Mouse (Mus musculus) layer of hippocampus, postnatal 14 days (tissue): ENCODE measurements at regions not wholly inside any gene's neighbourhood (a gene's known extent, or its start where the extent isn't known, plus 50 kb on each side); places are given as distances from the start of the nearest gene placed in this dataset.

Experiments used
- DNase-seq, 2 experiments: peaks; one replicate each; pipeline ENCODE4 v3.0.0; 2021 to 2022; ENCODE audit warnings: low spot score in 2 of 2, mixed read lengths in 1 of 2

DNA sequence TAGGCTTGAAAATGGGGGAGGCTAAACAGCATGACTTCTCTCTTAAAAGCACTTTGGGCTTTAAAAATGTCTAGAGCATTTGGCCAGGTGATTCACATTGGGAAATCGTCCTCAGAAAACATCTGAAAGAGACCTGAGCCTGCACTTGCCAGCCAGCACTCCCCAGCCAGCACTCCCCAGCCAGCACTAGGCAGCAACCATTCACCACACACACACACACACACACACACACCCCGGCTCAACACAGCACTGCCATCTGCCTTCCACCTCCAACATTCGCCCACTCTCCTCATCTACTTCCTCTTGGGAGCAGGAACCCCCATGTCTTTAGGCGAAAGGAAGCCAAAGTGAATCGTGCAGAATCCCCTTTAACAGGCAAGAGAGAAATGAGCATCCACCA is 85.4 kb downstream of the Atp23 start:
- peak; percentile 42 to 60 for DNase-seq

DNA sequence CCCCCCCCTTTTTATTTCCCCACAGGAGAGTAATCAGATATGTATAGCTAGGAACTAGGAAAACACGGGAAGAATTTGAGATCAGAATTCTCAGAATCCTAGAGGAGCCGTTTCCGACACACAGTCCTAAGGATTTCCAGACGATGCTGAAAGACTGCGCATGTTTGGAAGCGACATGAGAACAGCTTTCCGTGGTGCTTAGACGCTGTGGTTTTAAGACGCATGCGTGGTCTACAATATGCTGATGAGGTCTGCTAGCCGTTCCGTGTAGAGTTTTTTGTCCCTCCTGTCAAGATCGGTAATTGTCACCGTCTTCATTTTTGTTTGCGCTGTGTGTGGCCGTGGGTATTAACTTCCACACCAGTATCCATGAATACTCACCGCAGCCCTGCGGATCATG is 86.2 kb downstream of the Atp23 start:
- DNase-seq: no peak

DNA sequence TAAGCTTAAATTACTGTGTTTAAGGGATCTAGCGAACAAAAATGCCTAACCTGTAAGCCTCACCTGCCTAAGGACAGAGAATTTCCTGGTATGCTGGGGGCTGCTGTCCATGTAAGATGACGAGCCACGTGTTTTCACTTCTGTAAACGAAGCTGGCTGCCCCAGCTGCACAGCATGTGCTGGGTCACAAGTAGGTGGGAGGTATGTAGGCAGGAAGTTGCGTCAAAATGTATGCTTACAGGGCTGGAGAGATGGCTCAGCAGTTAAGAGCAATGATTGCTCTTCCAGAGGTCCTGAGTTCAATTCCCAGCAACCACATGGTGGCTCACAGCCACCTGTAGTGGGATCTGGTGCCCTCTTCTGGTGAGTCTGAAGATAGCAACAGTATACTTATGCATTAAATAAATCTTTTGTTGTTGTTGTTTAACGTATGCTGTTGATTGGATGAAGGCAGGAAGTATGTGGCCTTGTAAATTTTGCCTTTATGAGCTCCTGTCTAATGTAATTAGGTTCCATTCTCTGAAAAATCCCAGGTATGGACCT is 88.0 kb downstream of the Atp23 start:
- no peak for DNase-seq

DNA sequence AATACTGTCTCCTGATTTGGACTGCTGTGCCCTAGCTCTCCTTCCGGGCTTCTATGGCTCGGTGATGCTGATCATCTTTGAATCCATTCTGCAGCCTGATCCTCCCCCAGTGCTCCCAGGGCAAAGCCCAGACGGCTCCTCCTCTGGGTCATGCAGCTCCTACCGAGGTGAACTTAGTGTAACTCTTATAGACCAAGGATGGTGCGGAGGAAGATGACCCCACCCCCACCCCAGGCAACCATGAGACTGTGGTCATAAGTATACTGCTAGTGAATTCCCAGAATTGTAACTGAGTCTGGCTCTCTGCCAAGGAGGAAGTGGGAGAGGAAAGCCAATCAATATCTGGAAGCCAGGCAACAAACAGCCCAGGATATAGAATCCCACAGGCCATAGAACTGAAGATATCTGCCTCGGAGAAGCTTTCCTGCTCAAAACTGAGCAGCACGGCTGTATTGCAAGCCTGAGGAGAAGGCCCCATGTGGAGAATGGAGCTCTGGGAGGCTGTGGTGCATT is 88.9 kb downstream of the Atp23 start:
- no peak for DNase-seq

DNA sequence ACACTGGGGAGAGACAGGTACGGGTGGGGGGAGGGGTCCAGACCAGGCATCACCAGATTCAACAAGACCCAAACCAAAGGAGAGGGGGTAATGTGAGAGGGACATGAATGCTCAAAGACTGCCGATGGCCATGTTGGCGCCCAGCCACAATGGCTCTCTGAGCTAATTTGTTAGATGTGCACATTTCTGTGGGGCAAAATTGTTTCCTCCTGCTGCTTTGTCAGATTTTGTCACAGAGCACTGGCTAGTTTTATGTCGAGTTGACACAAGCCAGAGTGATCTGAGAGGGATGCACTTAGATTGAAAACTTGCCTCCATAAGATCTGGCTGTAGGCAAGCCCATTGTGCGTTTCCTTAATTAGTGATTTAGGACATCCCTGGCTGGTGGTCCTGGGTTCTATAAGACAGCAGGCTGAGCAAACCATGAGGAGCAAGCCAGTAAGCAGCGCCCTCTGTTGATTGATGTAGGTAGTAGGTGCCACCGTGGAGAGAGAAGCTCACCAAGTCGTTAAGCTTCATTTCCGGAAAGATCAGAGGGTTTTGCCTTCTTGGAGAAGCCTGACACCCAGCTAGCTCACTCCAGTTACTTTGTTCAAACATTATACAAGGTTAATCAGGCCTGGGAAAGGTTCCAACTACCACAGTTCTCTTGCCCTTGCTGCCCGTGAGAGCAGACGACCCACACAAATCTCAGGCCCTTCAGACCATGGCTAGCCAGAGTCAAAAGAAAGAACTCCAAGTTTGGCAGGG is 90.6 kb downstream of the Atp23 start:
- peak; percentile 35 to 41 for DNase-seq

DNA sequence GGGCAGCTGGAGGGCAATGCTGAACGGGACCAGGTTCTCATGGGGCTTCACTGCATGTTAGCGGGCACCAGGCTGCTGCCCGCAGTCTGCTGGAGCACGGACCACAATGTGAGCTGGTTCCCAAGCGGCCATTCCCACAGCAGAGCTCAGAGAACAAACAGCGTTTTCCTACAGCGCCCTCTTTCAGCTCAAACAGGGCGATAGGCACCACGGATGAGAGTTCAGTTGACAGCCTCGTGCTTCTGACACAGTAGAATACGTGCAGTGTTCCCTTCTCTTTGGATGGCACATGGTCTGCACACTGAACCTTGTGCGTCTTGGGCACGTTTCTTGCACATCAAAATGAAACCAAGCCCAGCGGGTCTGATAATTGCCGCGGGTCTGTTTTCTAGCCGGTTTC is 91.6 kb downstream of the Atp23 start:
- DNase-seq: peak; percentile 75 to 77

DNA sequence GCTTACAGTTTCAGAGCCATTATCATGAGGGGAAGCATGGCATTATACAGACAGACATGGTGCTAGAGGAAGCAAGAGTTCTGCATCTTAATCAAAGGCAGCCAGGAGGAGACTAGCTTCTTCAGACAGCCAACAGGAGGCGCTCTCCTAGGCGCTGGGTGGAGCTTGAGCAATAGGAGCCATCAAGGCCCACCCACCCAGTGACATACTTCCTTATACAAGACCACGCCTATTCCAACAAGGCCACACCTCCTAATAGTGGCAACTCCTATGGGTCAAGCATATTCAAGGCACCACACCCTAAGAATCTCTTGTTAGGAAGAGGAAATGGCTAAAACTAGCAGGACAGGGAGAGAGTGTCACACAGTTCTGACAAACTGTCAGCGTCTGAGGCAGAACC is 94.3 kb downstream of the Atp23 start:
- no peak for DNase-seq

DNA sequence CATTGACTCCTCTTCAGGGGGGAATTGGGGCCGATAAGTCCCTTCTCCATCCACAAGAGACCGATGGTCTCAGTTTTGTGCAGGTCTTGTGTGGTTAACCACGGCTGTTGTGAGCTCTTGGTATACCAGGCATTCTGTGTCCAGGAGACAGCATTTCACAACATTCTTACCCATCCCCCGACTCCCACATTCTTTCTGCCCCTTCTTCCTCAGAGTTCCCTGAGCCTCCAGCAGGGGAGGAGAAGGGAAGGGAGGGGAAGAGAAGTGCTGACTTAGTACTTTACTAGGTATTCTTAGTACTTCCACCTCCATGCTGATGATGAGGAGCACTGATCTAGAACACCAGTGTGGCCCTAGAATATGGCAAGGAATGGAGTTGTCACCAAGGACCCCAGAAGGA is 98.4 kb downstream of the Atp23 start:
- DNase-seq: no peak

DNA sequence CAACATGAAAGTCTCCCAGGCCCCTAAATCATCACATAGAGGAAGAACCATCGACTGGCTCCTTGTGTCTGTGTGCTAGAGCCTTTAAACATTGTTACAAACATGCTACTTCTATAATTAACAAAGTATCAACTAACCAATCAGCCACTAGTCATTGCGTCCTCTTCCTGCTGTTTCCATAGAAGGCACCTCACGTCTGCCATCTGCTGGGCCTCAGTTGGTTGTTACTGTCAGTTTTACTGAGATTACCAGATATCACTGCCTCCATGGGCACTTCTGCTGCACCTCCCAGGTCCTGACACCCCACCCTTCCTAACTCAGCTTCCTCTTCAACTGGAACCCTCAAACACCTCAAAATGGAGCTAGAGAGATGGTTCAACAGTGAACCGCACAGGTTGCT is 101.8 kb downstream of the Atp23 start:
- no peak for DNase-seq

DNA sequence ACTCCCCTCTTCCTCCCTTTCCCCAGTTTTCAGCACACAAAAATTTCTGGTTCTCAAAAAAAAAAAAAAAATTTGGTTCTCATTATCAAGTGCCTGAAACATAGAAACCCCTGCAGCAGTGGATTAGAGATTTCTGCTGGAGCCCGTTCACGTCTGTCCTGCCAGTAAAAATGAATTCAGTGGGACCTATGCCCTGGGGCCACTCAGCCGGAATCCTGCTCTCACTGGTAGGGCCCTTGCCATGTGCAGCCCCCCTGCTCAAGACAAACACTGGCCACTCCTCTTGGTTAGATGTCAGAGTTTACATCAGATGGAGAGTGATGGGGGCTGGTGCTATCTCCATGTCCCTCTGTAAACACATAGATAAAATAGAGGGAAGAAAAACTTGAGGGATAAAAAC is 108.0 kb downstream of the Atp23 start:
- DNase-seq: no peak

DNA sequence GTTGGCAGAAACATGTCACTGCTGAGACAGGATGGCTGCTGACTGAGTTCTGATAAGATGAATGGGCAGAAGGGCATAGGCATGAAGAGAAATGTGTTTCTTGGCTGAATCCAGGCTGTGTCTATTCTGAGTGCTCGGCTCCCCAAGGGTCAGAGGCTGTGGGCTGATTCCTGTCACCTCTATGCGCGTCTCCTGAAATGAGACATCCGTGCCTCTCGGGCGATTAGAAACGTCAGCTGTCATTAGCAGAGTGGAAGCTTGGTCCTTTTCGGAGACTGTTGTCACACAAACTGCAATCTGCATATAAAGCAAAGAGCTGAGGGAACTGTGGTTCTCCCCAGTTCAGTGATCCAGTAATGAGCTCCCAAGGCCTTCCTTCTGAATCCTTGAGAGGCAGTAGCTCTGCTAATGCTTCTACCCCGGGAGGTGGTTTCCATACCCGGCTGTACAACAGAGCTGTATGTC is 108.8 kb downstream of the Atp23 start:
- no peak for DNase-seq

DNA sequence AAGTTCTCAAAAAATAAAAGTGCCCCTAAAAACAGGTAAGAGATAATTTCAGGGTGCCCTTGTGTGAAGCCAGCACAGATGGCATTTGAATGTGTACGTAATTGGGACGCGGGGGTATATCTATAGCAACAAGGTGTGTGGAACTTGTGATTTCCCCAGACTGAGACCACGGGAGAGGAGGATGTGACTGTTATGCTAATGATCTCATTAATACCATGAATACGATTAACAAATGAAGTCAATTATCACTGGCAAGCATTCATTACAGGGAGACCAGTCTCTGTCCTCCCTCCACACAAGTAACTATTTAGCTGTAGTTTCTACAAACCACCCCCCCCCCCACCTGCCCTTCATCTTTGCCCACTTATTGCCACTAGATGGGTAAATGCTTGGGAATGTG is 112.9 kb downstream of the Atp23 start:
- DNase-seq: no peak

DNA sequence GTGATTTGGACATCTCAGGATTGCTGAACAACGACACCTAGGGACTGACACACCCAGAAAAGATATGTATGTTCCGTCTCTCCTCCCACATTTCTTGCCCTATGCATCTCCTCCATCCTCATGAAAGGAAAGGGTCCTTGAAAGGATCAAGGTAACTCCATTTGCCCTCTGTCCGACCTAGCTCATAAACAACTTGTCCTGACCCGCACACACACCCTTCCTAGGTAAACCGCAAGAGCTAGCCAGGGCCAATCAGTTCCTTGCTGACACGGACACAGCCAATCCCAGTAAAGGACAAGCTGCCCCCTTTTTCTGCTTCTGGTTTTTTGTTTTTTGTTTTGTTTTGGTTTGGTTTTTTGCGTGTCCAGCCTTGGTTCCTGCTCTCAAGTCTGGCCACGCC is 118.0 kb downstream of the Atp23 start:
- no peak for DNase-seq

DNA sequence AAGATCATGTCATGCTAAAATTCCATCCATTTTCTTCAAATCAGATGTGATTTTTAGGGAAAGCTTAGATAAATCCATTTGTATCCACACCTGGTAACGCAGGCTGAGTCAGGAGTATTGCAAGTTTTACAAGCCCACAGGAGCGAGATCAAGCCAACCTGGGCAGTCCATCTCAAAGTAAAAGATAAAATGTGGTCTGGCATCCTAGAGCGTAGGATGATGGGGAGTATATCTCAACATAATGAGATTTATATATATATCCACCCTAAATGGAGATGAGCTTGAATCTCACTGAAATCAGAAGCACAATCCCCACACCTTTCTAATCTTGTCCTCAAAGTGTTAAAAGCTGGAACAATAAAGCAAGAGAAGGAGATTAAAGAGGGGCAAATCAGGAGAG is 124.6 kb downstream of the Atp23 start:
- DNase-seq: no peak

DNA sequence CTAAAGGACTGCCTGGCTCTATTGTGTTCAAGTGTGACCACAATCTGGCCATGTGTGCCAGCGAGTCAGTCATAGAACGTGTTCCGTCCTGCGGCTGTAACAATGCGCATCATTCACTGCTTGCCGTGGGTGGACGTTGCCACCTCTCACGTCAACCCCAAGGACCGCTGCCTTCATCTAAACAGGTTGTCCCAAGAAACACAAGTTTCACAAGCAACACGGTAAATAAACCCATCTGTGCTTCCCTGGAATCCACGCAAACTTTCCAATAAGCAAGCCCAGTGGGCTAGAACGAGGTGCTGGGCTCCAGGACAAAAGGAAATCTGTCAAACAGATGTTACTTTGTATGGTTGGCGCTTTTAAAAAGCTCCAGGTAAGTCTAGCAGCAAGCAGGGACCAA is 125.2 kb downstream of the Atp23 start:
- DNase-seq: no peak

DNA sequence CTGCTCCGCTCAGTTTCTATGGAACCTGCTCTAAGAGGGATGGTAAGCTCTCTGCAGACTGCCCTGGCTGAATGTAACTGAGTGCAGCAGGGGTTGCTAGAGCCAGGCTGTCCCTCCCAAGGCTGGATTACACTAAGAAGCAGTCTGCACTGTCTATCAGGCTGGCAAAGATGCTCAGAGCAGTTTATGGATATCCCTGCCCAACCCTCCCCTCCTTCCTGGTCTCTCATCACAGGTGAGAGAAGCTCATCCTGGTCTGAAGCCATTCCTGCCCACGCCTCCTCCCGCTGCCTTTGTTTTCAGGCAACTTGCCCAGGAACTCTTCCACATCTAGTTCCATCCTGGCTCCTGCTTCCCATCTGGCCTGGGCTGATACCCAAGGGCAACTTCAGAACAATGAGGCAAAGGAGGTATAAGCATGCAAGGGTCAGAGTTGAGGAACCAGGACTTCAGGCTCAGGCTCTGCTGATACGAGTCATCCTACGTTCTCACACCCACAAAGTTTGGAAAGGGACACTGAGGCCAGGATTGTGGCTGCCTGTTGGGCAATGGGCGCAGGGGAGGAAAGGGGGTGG is 130.6 kb downstream of the Atp23 start:
- DNase-seq: peak in 1 of 2 experiments; percentile 21

DNA sequence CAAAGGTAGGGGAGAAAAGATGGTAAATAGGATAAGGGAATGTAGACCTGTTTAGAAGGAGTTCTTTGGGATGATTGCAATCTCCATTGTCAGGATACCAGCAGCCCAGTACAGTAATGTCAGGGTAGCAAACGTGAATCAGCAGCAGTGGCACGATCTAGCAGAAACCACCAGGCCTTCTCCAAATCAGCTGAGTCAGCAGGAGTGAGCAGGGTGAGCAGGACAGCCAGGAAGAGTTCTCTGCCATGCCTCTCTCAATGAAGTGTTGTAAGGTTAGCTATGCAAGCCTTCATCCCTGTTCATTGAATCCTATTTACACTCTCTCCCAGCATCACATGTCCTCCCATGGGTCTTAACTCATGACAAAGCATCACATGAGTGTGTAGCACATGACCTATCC is 135.5 kb downstream of the Atp23 start:
- DNase-seq: no peak

DNA sequence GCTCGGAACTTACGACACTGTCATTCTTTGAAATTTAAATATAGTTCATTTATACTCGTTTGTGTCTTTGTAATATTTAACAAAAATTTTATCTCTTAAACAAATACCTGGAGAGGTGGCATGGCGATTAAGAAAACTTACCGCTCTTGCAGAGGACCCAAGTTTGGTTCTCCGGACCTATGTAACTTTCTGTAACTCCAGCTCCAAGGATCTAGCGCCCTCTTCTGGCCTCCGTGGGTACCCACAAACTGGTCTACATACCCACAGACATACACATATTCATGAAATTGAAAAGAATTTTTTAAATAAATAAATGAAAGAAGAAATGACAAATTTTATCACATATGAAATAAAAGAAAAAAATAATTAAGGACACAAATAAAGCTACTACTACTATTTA is 136.4 kb downstream of the Atp23 start:
- no peak for DNase-seq

DNA sequence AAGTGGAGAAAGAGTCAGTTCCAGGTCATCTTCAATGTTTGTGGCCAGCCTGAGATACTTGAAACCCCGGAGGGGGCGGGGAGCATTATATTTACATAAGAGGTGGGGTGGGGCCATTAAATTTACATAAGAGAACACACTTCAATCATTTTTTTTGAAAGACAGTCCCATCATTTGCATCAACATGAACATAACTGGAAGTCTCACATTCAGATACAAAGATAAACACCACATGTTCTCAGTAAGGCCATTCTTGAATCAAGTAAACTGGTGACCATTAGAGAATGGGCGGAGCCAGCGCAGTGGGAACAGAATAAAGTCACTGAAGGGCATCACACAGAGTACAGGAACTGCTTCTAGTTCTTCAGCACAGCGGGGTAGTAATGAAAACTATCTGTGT is 137.2 kb downstream of the Atp23 start:
- DNase-seq: no peak

DNA sequence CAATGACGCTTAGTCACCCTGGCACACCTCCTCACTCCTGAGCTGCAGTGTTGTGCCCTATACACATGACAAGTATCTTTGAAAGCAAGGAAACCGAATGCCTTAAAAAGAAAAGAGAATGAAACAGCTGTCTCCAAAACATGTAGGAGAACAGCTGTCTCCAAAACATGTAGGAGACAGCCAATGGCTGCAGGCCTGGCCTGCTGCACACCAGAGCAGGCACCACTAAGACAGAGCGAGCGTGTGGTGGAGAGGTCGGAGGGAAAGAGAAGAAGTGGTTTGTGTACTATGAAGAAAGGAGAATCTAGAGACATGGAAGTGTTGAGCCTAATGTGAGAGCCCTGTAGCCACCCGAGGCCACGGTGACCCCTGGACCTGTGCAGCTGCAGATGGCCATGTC is 142.5 kb downstream of the Atp23 start:
- DNase-seq: no peak

DNA sequence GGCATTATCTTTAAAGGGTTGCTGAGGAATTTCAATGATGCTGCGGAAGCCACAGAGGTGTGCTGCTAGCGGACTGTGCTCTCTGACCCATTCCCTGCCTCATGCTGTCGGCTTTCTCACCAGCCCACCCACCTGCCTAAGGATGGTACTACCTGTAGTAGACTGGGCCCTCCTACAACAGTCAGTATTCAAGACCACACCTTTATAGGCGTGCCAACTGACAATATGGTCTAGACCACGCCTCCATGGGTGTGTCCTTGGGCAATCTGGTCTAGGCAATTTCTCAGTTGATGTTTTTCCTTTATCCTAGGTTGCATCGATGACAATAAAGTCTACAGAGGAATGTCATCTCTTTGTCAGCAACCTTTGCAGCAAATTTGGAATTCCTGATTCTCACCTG is 148.0 kb downstream of the Atp23 start:
- DNase-seq: no peak

DNA sequence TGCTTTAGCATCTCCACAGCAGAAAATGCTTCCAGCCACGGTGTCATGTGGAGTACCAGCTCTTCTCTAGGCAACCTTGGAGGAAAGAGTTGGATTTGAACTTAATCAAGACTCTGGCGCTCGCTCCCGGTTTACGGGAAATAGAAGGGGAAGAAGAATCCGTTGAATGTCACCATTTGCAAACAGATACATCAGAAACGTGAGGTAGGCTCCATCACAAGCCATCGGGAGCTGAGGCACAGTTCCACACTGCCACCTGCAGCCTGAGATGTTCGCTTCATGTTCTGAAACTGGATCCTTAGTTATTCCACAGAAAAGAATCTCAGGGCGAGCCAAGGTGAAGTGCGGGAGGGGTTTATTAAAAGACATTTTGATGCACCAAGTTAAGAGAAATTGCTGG is 148.5 kb downstream of the Atp23 start:
- DNase-seq: peak; percentile 34 to 62
